20 mouse cellular contexts compared by ENCODE assay signal in genomic region chr19:10339271-10339670, GRCm38 (mm10). TPM values are rescaled to one million over a fixed set of nuclear protein-coding genes. Genes with fewer than 3 reads are reported as not detected.
A peak's percentile ranks its signal among the peaks of the same experiment; 100 is the strongest.
DNase-seq lines count a peak whose midpoint lies in the region; ATAC-seq and TF ChIP-seq lines count a peak whose summit lies in the region.
"Had no signal": no experiment of that assay in that cellular context is flagged by ENCODE, and none has a peak within 500 bp of the region (broad histone marks: within the 10 kb centered on the region; RNA-seq: fewer than 3 reads in every experiment).

No protein-coding gene starts in this region.

- DNase-seq in forebrain, embryonic 11.5 days (ENCODE audit: low spot score) = no peak
- DNase-seq in layer of hippocampus, adult 2 months (ENCODE audit: low spot score in 2 of 2) = no peak
- DNase-seq in layer of hippocampus, adult 8-10 months (ENCODE audit: low spot score in 2 of 2) = no peak
- no peak for DNase-seq in retina, embryonic 14.5 days (ENCODE audit: low spot score)
- no peak for DNase-seq in retina, postnatal 1 day
- DNase-seq: adrenal gland, postnatal 25 days; cerebellum, adult 11-12 months; gastrocnemius, postnatal 25 days; heart, adult 2 months; heart, postnatal 36 days; kidney, adult 9 months; kidney, postnatal 14 days; layer of hippocampus, postnatal 36 days; lung, postnatal 4 days had no signal

- H3K4me1 ChIP-seq in forebrain, embryonic 13.5 days = peaks cover 30% of the 10 kb centered on the region
- H3K4me1 ChIP-seq in forebrain, embryonic 11.5 days (replicated peaks; ENCODE audit: control insufficient read depth, insufficient read depth, low read length) = peaks cover 9% of the 10 kb centered on the region
- H3K4me1 ChIP-seq in midbrain, embryonic 13.5 days (replicated peaks) = peaks cover 55% of the 10 kb centered on the region

- WGBS in forebrain, embryonic 13.5 days = 8% methylated on average over 5 of the region's 5 CpGs
- 4% methylated on average over 5 of the region's 5 CpGs for WGBS in forebrain, embryonic 11.5 days
- 4% methylated on average over 5 of the region's 5 CpGs for WGBS in midbrain, embryonic 13.5 days

- H3K9me3 ChIP-seq in forebrain, embryonic 13.5 days (replicated peaks) = no peaks in the 10 kb centered on the region
- H3K9me3 ChIP-seq in forebrain, embryonic 11.5 days (ENCODE audit: control insufficient read depth, low read length) = no peaks in the 10 kb centered on the region
- no peaks in the 10 kb centered on the region for H3K9me3 ChIP-seq in midbrain, embryonic 13.5 days
- H3K9me3 ChIP-seq: neural tube, embryonic 12.5 days had no signal

- H3K27me3 ChIP-seq in forebrain, embryonic 13.5 days = peaks cover 6% of the 10 kb centered on the region; the same call in 1 of the 2 replicates
- no peaks in the 10 kb centered on the region for H3K27me3 ChIP-seq in forebrain, embryonic 11.5 days (ENCODE audit: control insufficient read depth, insufficient read depth, low read length)
- H3K27me3 ChIP-seq in midbrain, embryonic 13.5 days = peaks cover 23% of the 10 kb centered on the region

- no peak overlapping the region for H3K4me2 ChIP-seq in forebrain, embryonic 13.5 days
- no peak overlapping the region for H3K4me2 ChIP-seq in forebrain, embryonic 11.5 days (ENCODE audit: low read depth, low read length, severe bottlenecking)
- no peak overlapping the region for H3K4me2 ChIP-seq in midbrain, embryonic 13.5 days (replicated peaks)
- H3K4me2 ChIP-seq: neural tube, embryonic 12.5 days had no signal

- H3K4me3 ChIP-seq in forebrain, embryonic 13.5 days = no peak overlapping the region
- no peak overlapping the region for H3K4me3 ChIP-seq in forebrain, embryonic 11.5 days (ENCODE audit: low read depth, low read length)
- no peak overlapping the region for H3K4me3 ChIP-seq in layer of hippocampus, adult 2 months
- no peak overlapping the region for H3K4me3 ChIP-seq in midbrain, embryonic 13.5 days (replicated peaks)
- H3K4me3 ChIP-seq: heart, adult 2 months; neural tube, embryonic 12.5 days had no signal

- no peaks in the 10 kb centered on the region for H3K36me3 ChIP-seq in forebrain, embryonic 13.5 days (ENCODE audit: poor library complexity, severe bottlenecking)
- no peaks in the 10 kb centered on the region for H3K36me3 ChIP-seq in forebrain, embryonic 11.5 days (ENCODE audit: control insufficient read depth, insufficient read depth, low read length)
- H3K36me3 ChIP-seq in midbrain, embryonic 13.5 days = no peaks in the 10 kb centered on the region
- H3K36me3 ChIP-seq: neural tube, embryonic 12.5 days had no signal

- peak; percentile 15; the same call in 1 of the 2 replicates for TF ChIP-seq CTCF in layer of hippocampus, adult 2 months (conservative IDR thresholded peaks at IDR 0.05)

- peak overlapping the region; percentile 13; the same call in 1 of the 2 replicates for H3K9ac ChIP-seq in forebrain, embryonic 13.5 days
- H3K9ac ChIP-seq in forebrain, embryonic 11.5 days (ENCODE audit: low read length) = no peak overlapping the region
- 0 out of 2 replicates have a peak overlapping the region, but pooled peaks have one; percentile 12 for H3K9ac ChIP-seq in midbrain, embryonic 13.5 days (replicated peaks)
- H3K9ac ChIP-seq: neural tube, embryonic 12.5 days had no signal

- ATAC-seq in forebrain, embryonic 13.5 days = no peak
- no peak for ATAC-seq in forebrain, embryonic 11.5 days (replicated peaks; ENCODE audit: low FRiP score)
- ATAC-seq in midbrain, embryonic 13.5 days = no peak
- ATAC-seq: CD4-positive, CD25-positive, alpha-beta regulatory T cell, adult 4 months; inflammation-experienced regulatory T-cells, adult 6 months had no signal

- H3K27ac ChIP-seq in forebrain, embryonic 13.5 days = peak overlapping the region; percentile 44; the same call in 1 of the 2 replicates
- no peak overlapping the region for H3K27ac ChIP-seq in forebrain, embryonic 11.5 days (ENCODE audit: low read depth, low read length)
- H3K27ac ChIP-seq in layer of hippocampus, adult 2 months = peak overlapping the region; percentile 71
- H3K27ac ChIP-seq in midbrain, embryonic 13.5 days = peak overlapping the region; percentile 2; the same call in 1 of the 2 replicates
- H3K27ac ChIP-seq: heart, adult 2 months; neural tube, embryonic 12.5 days had no signal

RNA-seq across cellular contexts. Expression of gene Dagla, which starts 34.6 kb away (rescaled TPM):
- 3.2 TPM in 2 replicates for polyA plus RNA-seq in forebrain, embryonic 13.5 days (2015; fragmentation: Nextera tagmentation; extraction: Ambion mirVana)
- 1.9 and 2.5 TPM in 2 replicates for polyA plus RNA-seq in forebrain, embryonic 11.5 days (2014; fragmentation: Nextera tagmentation; extraction: Ambion mirVana)
- total RNA-seq in layer of hippocampus, adult 2 months (2021) = 100 to 1,000 TPM; 130 to 131 TPM
- 100 to 1,000 TPM in 3 of 4 experiments, 10 to 100 TPM in 1; 94.1 to 109 (median 104) TPM for total RNA-seq in layer of hippocampus, adult 8-10 months (2022)
- 5.1 and 5.3 TPM in 2 replicates for polyA plus RNA-seq in midbrain, embryonic 13.5 days (2015; fragmentation: Nextera tagmentation; extraction: Ambion mirVana)
- total RNA-seq: megakaryocyte-erythroid progenitor cell, adult 5-6 weeks had no signal
- polyA plus RNA-seq: CD4-positive, CD25-positive, alpha-beta regulatory T cell, adult 4 months had no signal

RNA-seq across cellular contexts. Expression of gene Syt7, which starts 49.6 kb away (rescaled TPM):
- polyA plus RNA-seq in forebrain, embryonic 13.5 days (2015; fragmentation: Nextera tagmentation; extraction: Ambion mirVana) = 4.4 and 5.0 TPM in 2 replicates
- polyA plus RNA-seq in forebrain, embryonic 11.5 days (2014; fragmentation: Nextera tagmentation; extraction: Ambion mirVana) = 3.2 and 7.7 TPM in 2 replicates
- total RNA-seq in layer of hippocampus, adult 2 months (2021) = 100 to 1,000 TPM; 315 to 321 TPM
- total RNA-seq in layer of hippocampus, adult 8-10 months (2022) = 100 to 1,000 TPM; 241 to 317 (median 281) TPM
- 8.2 and 8.8 TPM in 2 replicates for polyA plus RNA-seq in midbrain, embryonic 13.5 days (2015; fragmentation: Nextera tagmentation; extraction: Ambion mirVana)
- total RNA-seq: megakaryocyte-erythroid progenitor cell, adult 5-6 weeks had no signal
- polyA plus RNA-seq: CD4-positive, CD25-positive, alpha-beta regulatory T cell, adult 4 months had no signal
